Mouse (Mus musculus) heart, embryonic 16.5 days (tissue): ENCODE results near the gene Dnm3. TPM values are rescaled to one million over a fixed set of nuclear protein-coding genes. Genes with fewer than 3 reads are reported as not detected.

Source experiments
- ATAC-seq: fragments of 200-750 bp; cut with Nextera tagmentation; replicated peaks from 2 replicates; pipeline ENCODE4 v1.8.0; 2017; ENCODE audit warnings: moderate number of reproducible peaks; ENCODE audit not compliant: insufficient read depth, low FRiP score; ENCODE audit errors: extremely low read depth
- H3K27ac ChIP-seq: fragments of 300-500 bp; sonication (generic); 2 replicates; pipeline ENCODE4 v1.5.1; 2014; ENCODE audit warnings: mild to moderate bottlenecking, low read length, control low read depth, moderate library complexity
- H3K27me3 ChIP-seq: fragments of 300-500 bp; sonication (generic); 2 replicates; pipeline ENCODE4 v1.6.1; 2014; ENCODE audit warnings: low read length, mixed read lengths; ENCODE audit not compliant: control insufficient read depth, insufficient read depth
- H3K36me3 ChIP-seq: fragments of 300-500 bp; sonication (generic); 2 replicates; pipeline ENCODE4 v1.6.1; 2014; ENCODE audit not compliant: control insufficient read depth, insufficient read depth
- H3K4me1 ChIP-seq: fragments of 300-500 bp; sonication (generic); 2 replicates; pipeline ENCODE4 v1.6.1; 2014; ENCODE audit warnings: low read length, mixed read lengths; ENCODE audit not compliant: control insufficient read depth, insufficient read depth
- H3K4me2 ChIP-seq: fragments of 300-500 bp; sonication (generic); 2 replicates; pipeline ENCODE4 v1.6.1; 2014; ENCODE audit warnings: low read depth, mild to moderate bottlenecking, control low read depth, low read length
- H3K4me3 ChIP-seq: fragments of 300-500 bp; sonication (generic); 2 replicates; pipeline ENCODE4 v1.5.1; 2014; ENCODE audit warnings: mild to moderate bottlenecking, control low read depth, low read length
- H3K9ac ChIP-seq: fragments of 300-500 bp; sonication (generic); 2 replicates; pipeline ENCODE4 v1.6.1; 2014; ENCODE audit warnings: low read length, control low read depth
- H3K9me3 ChIP-seq: fragments of 300-500 bp; sonication (generic); replicated peaks from 2 replicates; pipeline ENCODE4 v1.6.1; 2016; ENCODE audit warnings: low read length; ENCODE audit not compliant: control insufficient read depth
- WGBS: fragments of 180-500 bp; shearing (Covaris S2); extraction: QIAGEN DNeasy Blood & Tissue Kit; methylation state at CpG from one replicate; pipeline ENCODE4 v1.1.7; 2014; 5-methylcytosine and 5-hydroxymethylcytosine counted together
- polyA plus RNA-seq: library from polyadenylated mRNA; unstranded; fragments of >200 nt; fragmentation: Nextera tagmentation; extraction: Ambion mirVana; gene quantifications from 2 replicates; pipeline ENCODE4 v1.2.1, GENCODE M21; 2015

Dnm3 gene
- polyA plus RNA-seq, 1 experiment from 2014 or later: 2.0 TPM

DNA sequence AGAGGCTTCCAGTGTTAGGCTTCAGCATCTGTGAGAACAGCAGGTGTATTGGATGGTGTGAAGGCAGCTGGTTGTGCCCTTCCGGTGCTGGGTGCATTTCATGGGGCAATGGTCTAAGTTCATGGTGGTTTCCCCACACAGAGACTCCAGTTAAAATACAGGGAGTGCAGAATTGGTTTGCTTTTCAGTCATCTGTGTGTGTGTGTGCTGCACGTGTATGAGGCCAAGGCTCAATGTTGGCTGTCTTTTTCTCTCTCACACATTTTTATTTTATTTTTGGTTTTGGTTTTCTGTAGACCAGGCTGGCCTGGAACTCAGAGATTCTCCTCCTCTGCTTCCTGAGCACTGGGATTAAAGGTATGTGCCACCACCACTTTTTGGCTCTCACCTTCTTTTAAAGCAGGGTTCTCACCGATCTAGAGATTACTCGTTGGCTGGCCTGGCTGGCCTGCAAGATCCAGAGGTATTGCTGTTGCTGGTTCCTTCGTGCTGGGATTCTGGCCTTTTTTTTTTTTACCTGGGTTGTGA, 499.6 kb downstream of the Dnm3 start:
- Histone ChIP-seq H3K4me1 (no peaks in the 10 kb centered on the region), H3K27me3 (no peaks in the 10 kb centered on the region), H3K4me3 (no peak overlapping the region), H3K9ac (no peak overlapping the region), H3K9me3 (no peaks in the 10 kb centered on the region), H3K4me2 (no peak overlapping the region), H3K27ac (no peak overlapping the region), H3K36me3 (no peaks in the 10 kb centered on the region)
- WGBS: 82% methylated on average over 5 of the region's 5 CpGs
- no peak for ATAC-seq

DNA sequence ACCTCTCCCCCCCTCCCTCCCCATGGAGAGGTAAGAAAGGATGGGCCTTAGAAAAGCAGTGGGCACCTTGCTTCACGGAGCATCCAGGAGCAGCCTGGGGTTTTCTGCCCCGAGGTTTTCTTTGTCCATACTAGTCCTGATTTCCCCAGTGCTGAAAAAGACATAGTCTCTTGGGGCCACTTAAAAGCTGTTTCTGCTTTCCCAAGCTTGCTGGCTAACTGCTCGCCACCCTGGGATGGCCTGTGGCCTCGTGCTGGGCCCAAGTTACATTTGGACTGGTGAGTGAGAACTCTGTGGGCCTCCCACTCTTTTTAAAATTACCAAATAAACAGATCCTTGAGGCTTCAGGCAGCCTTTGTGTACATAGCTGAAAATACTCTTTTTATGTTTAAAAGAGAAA, 500.5 kb downstream of the Dnm3 start:
- Histone ChIP-seq H3K36me3 (no peaks in the 10 kb centered on the region), H3K4me2 (no peak overlapping the region), H3K4me1 (no peaks in the 10 kb centered on the region), H3K27ac (no peak overlapping the region), H3K9ac (no peak overlapping the region), H3K9me3 (no peaks in the 10 kb centered on the region), H3K4me3 (no peak overlapping the region), H3K27me3 (no peaks in the 10 kb centered on the region)
- no peak for ATAC-seq
- 73% methylated on average over 4 of the region's 4 CpGs for WGBS

DNA sequence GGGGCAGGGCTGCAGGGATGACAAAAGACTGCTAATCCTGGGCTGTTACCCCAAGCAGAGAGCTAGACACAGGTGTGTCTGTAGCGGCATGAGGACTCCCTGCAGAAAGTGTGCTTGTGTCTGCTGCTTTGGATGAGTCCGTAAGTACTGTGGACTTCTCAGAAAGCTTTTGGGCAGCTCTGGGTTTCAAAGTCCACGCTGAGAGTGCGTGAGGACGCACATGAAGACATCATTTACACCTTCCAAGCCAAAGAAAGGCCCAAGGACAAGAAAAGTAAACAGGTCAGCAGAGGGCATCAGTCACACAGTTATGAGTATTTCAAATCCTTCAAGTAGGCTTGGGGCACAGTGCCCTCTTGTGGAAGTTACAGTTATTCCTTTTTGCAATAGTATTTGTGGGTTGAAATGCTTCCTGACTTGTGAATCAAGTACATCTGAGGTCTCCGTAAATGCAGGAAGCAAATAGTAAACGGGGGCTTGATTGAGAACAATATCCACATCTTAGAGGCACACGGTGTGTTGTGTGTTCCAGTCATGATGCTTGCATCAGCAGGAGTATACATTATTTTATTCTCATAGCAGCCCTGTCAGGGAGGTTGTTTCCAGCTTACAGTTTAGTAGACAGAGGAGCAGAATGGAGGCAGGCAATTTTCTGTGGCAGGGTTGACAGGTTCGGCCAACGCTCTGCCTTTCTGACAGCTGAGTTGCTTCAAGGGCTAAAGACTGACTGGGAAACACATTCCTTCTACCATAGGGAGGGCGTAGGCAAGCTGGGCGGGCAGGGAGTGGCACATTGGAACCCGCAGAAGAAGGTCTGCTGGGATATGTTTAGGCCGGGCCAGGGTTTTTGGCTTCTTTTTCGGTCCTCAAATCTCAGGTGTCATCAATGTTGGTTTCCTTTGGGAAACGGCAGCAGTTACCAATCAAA, 501.3 kb downstream of the Dnm3 start:
- ATAC-seq: peak; percentile 73
- Histone ChIP-seq H3K4me3 (no peak overlapping the region), H3K36me3 (no peaks in the 10 kb centered on the region), H3K27me3 (no peaks in the 10 kb centered on the region), H3K9ac (no peak overlapping the region), H3K4me1 (no peaks in the 10 kb centered on the region), H3K4me2 (no peak overlapping the region), H3K9me3 (no peaks in the 10 kb centered on the region), H3K27ac (no peak overlapping the region)
- WGBS: 41% methylated on average over 16 of the region's 16 CpGs

- H3K9ac ChIP-seq: no peak overlapping the region
- H3K27me3 ChIP-seq: no peaks in the 10 kb centered on the region
- H3K4me3 ChIP-seq: no peak overlapping the region
- no peak overlapping the region for H3K27ac ChIP-seq
- peaks cover 15% of the 10 kb centered on the region for H3K4me1 ChIP-seq
- 85% methylated on average over 8 of the region's 8 CpGs for WGBS
- ATAC-seq: no peak
- H3K4me2 ChIP-seq: no peak overlapping the region
- H3K36me3 ChIP-seq: peaks cover 7% of the 10 kb centered on the region; the same call in 1 of the 2 replicates
- no peaks in the 10 kb centered on the region for H3K9me3 ChIP-seq
Observed at GRCm38 (mm10) chr1:161972233-161972632, 505.6 kb downstream of the Dnm3 start.

GRCm38 (mm10) chr1:161970874-161971273, 507.0 kb downstream of the Dnm3 start:
- H3K4me2 ChIP-seq: no peak overlapping the region
- H3K36me3 ChIP-seq: peaks cover 7% of the 10 kb centered on the region; the same call in 1 of the 2 replicates
- WGBS: 94% methylated on average over 9 of the region's 9 CpGs
- H3K4me1 ChIP-seq: peaks cover 15% of the 10 kb centered on the region
- no peak for ATAC-seq
- no peak overlapping the region for H3K4me3 ChIP-seq
- H3K9ac ChIP-seq: no peak overlapping the region
- H3K27me3 ChIP-seq: no peaks in the 10 kb centered on the region
- H3K9me3 ChIP-seq: no peaks in the 10 kb centered on the region
- no peak overlapping the region for H3K27ac ChIP-seq

DNA sequence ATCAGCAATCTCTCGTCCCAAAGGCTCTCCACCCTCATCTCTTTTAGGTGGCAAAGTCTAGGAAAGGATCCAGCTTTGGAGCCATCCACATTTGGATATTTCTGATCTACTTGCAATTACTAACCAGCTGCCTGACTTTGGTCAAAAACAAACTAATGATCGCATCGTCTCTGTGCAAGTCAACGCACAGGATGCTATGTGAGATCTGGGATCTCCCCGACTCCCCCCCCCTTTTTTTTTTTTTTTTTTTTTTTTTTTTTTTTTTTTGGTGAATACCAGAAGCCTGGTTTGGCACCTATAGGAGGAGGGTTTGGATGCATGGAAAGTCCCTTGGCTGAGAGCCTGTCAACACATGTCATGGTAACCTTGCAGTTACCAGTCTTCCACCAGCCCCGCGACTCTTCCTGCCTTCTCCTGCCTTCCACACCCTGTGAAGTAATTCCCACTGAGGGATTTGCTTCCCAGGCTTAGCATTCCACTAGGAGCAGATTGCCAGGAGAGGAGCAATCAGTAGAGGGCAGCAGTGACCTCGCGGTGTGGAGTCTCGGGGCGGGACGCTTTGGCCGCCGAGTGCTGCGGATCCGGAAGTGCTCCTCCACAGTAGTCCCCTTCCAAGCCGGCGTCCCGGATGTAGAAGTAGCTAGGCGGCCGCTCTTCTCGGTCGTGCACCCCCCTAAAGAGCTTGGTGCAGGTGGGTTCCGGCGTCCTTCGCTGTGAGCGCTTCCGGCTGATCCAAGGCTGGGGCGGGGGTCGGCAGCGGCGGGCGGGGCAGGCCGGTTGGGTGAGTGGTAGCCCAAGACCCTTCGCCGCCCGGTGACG, 509.0 kb downstream of the Dnm3 start, which contains the start of gene Pigc:
Pigc (plus strand) TSS at position 598 of the 819 bp plus-strand sequence.
- Histone ChIP-seq H3K9me3 (no peaks in the 10 kb centered on the region), H3K9ac (peak within 1 kb of the TSS; percentile 91), H3K27ac (peak within 1 kb of the TSS; percentile 84), H3K4me3 (peak within 1 kb of the TSS; percentile 91), H3K27me3 (no peaks in the 10 kb centered on the region), H3K4me2 (peak within 1 kb of the TSS; percentile 75), H3K4me1 (peaks cover 15% of the 10 kb centered on the region), H3K36me3 (peaks cover 7% of the 10 kb centered on the region; the same call in 1 of the 2 replicates)
- 2% methylated on average over 38 of the region's 38 CpGs for WGBS
- ATAC-seq: peak; percentile 98

- no peak overlapping the region for H3K9ac ChIP-seq
- no peak for ATAC-seq
- H3K4me2 ChIP-seq: no peak overlapping the region
- WGBS: 53% methylated on average over 2 of the region's 2 CpGs
- peaks cover 15% of the 10 kb centered on the region for H3K4me1 ChIP-seq
- no peak overlapping the region for H3K4me3 ChIP-seq
- H3K9me3 ChIP-seq: no peaks in the 10 kb centered on the region
- peaks cover 7% of the 10 kb centered on the region; the same call in 1 of the 2 replicates for H3K36me3 ChIP-seq
- no peak overlapping the region for H3K27ac ChIP-seq
- H3K27me3 ChIP-seq: no peaks in the 10 kb centered on the region
Observed at GRCm38 (mm10) chr1:161967936-161968335, 509.9 kb downstream of the Dnm3 start.

- Histone ChIP-seq H3K27me3 (no peaks in the 10 kb centered on the region), H3K9ac (no peak overlapping the region), H3K4me3 (no peak overlapping the region), H3K36me3 (no peaks in the 10 kb centered on the region), H3K4me2 (no peak overlapping the region), H3K27ac (no peak overlapping the region), H3K9me3 (no peaks in the 10 kb centered on the region), H3K4me1 (no peaks in the 10 kb centered on the region)
- no peak for ATAC-seq
- 55% methylated on average over 3 of the region's 3 CpGs for WGBS
Observed at GRCm38 (mm10) chr1:161962465-161963377, 515.1 kb downstream of the Dnm3 start.
